Mouse (Mus musculus): Measurements from ENCODE around the gene 1810049J17Rik. TPM values are rescaled to one million over a fixed set of nuclear protein-coding genes. Genes with fewer than 3 reads are reported as not detected.

1810049J17Rik gene
- polyA plus RNA-seq (2014; fragmentation: Illumina TruSeq; extraction: RNeasy Lipid Tissue Mini Kit (QIAGEN cat#74804); ENCODE audit: low read depth, low replicate concordance) = not detected

GRCm38 (mm10) chr15:12321788-12322621 lies at the start of gene 1810049J17Rik:
1810049J17Rik (minus strand) TSS chr15:12321899.

GRCm38 (mm10) chr15:12321091-12321787 lies 460 bp downstream of the 1810049J17Rik start, which contains the start of gene Golph3:
Golph3 (plus strand) TSS chr15:12321450.

Other genes with a start within 250 kb of the 1810049J17Rik start
- gene Zfr, start 204.1 kb downstream of the 1810049J17Rik start, polyA plus RNA-seq (2014; fragmentation: Illumina TruSeq; extraction: RNeasy Lipid Tissue Mini Kit (QIAGEN cat#74804); ENCODE audit: low read depth, low replicate concordance) = 57.8 TPM
- gene Mtmr12, start 116.9 kb downstream of the 1810049J17Rik start, polyA plus RNA-seq (2014; fragmentation: Illumina TruSeq; extraction: RNeasy Lipid Tissue Mini Kit (QIAGEN cat#74804); ENCODE audit: low read depth, low replicate concordance) = 6.9 TPM
- gene Golph3, start 449 bp downstream of the 1810049J17Rik start, polyA plus RNA-seq (2014; fragmentation: Illumina TruSeq; extraction: RNeasy Lipid Tissue Mini Kit (QIAGEN cat#74804); ENCODE audit: low read depth, low replicate concordance) = 70.0 TPM